Mouse (Mus musculus): Measurements from ENCODE around the gene Agmo.

- TF ChIP-seq POLR2A (IDR thresholded peaks at IDR 0.05; ENCODE audit: insufficient read depth, low read length) (no peak), CTCF (IDR thresholded peaks at IDR 0.05; ENCODE audit: low read depth, low read length) (no peak)
Measured at GRCm38 (mm10) chr12:37240975-37241565, 371 bp upstream of the Agmo start.

All from ES-Bruce4 (cell line).